Mouse (Mus musculus) mesoderm, embryonic 11.5 days (tissue): Measurements from ENCODE around the gene B4galt2.

Source experiments
- DNase-seq: peaks from one replicate; pipeline ENCODE4 v3.0.0-alpha.2; 2012; ENCODE audit warnings: low read depth, low spot score

The B4galt2 gene

GRCm38 (mm10) chr4:117835531-117836111 lies 47.7 kb downstream of the B4galt2 start:
- DNase-seq: peak; percentile 39

- DNase-seq: peak; percentile 81
Observed at GRCm38 (mm10) chr4:117834845-117835530, 48.3 kb downstream of the B4galt2 start.

- DNase-seq: no peak
Observed at GRCm38 (mm10) chr4:117834457-117834844, 48.8 kb downstream of the B4galt2 start, which contains the start of gene Slc6a9. Gene Slc6a9, plus strand, starts transcription at chr4:117834506.

- no peak for DNase-seq
Observed at GRCm38 (mm10) chr4:117831920-117832691, 51.2 kb downstream of the B4galt2 start.

GRCm38 (mm10) chr4:117831499-117831898 lies 51.8 kb downstream of the B4galt2 start:
- DNase-seq: no peak

GRCm38 (mm10) chr4:117830801-117831200 lies 52.5 kb downstream of the B4galt2 start:
- DNase-seq: no peak

- DNase-seq: no peak
Observed at GRCm38 (mm10) chr4:117830124-117830551, 53.1 kb downstream of the B4galt2 start.

- DNase-seq: peak; percentile 71
Observed at GRCm38 (mm10) chr4:117829260-117830123, 53.8 kb downstream of the B4galt2 start.

GRCm38 (mm10) chr4:117828572-117829145 lies 54.6 kb downstream of the B4galt2 start:
- no peak for DNase-seq
